Comparison of ENCODE assay signal across 7 mouse cellular contexts in genomic region chr13:97762121-97762520, GRCm38 (mm10).
"Had no signal": no experiment of that assay in that cellular context is flagged by ENCODE, and none has a peak within 500 bp of the region (broad histone marks: within the 10 kb centered on the region; RNA-seq: fewer than 3 reads in every experiment).

No protein-coding gene starts in this region.

- DNase-seq: kidney, adult 8-10 months; kidney, postnatal 36 days; lung, embryonic 14.5 days; lung, postnatal 10 days; right cerebral cortex, postnatal 14 days had no signal

- ATAC-seq: intestine, embryonic 16.5 days; midbrain, embryonic 15.5 days had no signal
